Mouse (Mus musculus) telencephalon, adult 2 months (tissue): Measurements from ENCODE around the gene Mark1.
A peak's percentile ranks its signal among the peaks of the same experiment; 100 is the strongest.

Experiments
- DNase-seq: peaks from one replicate; pipeline ENCODE4 v3.0.0-alpha.2; 2011; ENCODE audit warnings: low read depth, low spot score

Gene Mark1

GRCm38 (mm10) chr1:184853339-184853738 lies 146.0 kb downstream of the Mark1 start:
- DNase-seq, result no peak

- peak; percentile 77 for DNase-seq
Observed at GRCm38 (mm10) chr1:184851741-184852618, 147.4 kb downstream of the Mark1 start.

GRCm38 (mm10) chr1:184851166-184851565 lies 148.2 kb downstream of the Mark1 start:
- no peak for DNase-seq

GRCm38 (mm10) chr1:184846973-184847372 lies 152.4 kb downstream of the Mark1 start:
- no peak for DNase-seq
